In the genomic region with DNA sequence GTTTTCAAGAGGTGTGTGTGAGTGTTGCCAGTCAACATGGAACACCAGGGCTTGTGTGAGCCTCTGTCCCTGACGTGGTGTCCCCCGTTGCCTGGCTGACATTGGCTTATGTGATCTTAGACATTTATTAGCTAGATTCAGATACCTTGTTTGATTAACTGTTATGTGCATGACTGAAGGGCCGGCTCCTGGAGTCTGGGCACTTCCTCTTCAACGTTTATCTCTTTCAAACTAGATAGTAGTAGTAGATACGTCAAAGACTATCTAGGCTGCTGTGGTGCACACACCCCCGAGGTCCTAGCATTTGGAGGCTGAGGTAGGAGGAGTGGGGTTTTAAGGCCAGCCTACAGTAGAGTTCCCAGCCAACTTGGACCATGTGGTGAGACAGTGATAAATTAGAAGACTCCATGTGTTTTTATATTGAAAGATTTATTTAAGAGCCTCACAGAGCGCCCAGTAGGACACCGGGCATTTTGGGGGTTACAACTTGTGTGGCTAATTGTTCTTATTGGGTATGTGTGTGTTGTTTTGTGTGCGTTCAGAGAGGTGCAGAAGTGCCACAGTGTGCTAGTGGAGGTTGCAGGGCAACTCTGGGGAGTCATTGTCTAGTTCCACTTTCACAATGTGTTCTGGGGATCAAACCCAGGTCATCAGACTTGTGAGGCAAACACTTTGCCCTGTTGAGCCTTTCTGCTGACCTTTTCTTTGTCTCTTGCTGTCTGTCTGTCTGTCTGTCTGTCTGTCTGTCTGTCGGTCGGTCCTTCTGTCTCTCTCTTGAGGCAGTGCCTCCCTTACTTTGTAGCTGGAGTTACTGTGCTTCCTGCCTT, we compare ENCODE assay signal across 8 mouse cellular contexts. TPM values are rescaled to one million over a fixed set of nuclear protein-coding genes. Genes with fewer than 3 reads are reported as not detected.
DNase-seq lines count a peak whose midpoint lies in the region; ATAC-seq and TF ChIP-seq lines count a peak whose summit lies in the region.

No protein-coding gene starts in this region.

- H3K4me3 ChIP-seq in kidney, embryonic 14.5 days (ENCODE audit: low read length) = peak overlapping the region; percentile 93
- peak overlapping the region; percentile 90 for H3K4me3 ChIP-seq in embryonic facial prominence, embryonic 13.5 days
- peak overlapping the region; percentile 95 for H3K4me3 ChIP-seq in intestine, postnatal 0 days (ENCODE audit: low read depth, low read length)
- peak overlapping the region; percentile 59 for H3K4me3 ChIP-seq in myocyte

- no peak for DNase-seq in kidney, adult 18-20 months
- no peak for DNase-seq in gastrocnemius, adult 8-10 months (ENCODE audit: low spot score in 2 of 2)
- DNase-seq in right cerebral cortex, adult 18-20 months = no peak
- no peak for DNase-seq in left cerebral cortex, postnatal 25 days (ENCODE audit: low spot score in 2 of 2)

- peak overlapping the region; percentile 69 for H3K4me2 ChIP-seq in kidney, embryonic 14.5 days (replicated peaks; ENCODE audit: low read depth, low read length)
- peak overlapping the region; percentile 82 for H3K4me2 ChIP-seq in embryonic facial prominence, embryonic 13.5 days
- H3K4me2 ChIP-seq in intestine, postnatal 0 days (replicated peaks; ENCODE audit: low read depth) = peak overlapping the region; percentile 96
- H3K4me2 ChIP-seq in myocyte (ENCODE audit: low read depth) = peak overlapping the region; percentile 88

- H3K79me2 ChIP-seq in myocyte (ENCODE audit: control insufficient read depth, insufficient read depth) = peaks cover 50% of the 10 kb centered on the region

- no peaks in the 10 kb centered on the region for H3K27me3 ChIP-seq in kidney, embryonic 14.5 days (ENCODE audit: control insufficient read depth, insufficient read depth, low read length)
- H3K27me3 ChIP-seq in embryonic facial prominence, embryonic 13.5 days = no peaks in the 10 kb centered on the region
- H3K27me3 ChIP-seq in intestine, postnatal 0 days (replicated peaks; ENCODE audit: control insufficient read depth, insufficient read depth, low read length) = no peaks in the 10 kb centered on the region
- H3K27me3 ChIP-seq in myocyte (ENCODE audit: control insufficient read depth, insufficient read depth, insufficient read length) = no peaks in the 10 kb centered on the region

- ATAC-seq in kidney, embryonic 14.5 days (ENCODE audit: low FRiP score, low TSS enrichment) = no peak
- no peak for ATAC-seq in embryonic facial prominence, embryonic 13.5 days (ENCODE audit: insufficient number of reproducible peaks, insufficient read depth, low FRiP score, low TSS enrichment, low read depth)
- ATAC-seq in intestine, postnatal 0 days = no peak

- TF ChIP-seq POLR2A in myocyte (IDR thresholded peaks at IDR 0.05; ENCODE audit: insufficient read length, low read depth) = no peak

- H3K9me3 ChIP-seq in kidney, embryonic 14.5 days (ENCODE audit: control insufficient read depth, low read length) = no peaks in the 10 kb centered on the region
- H3K9me3 ChIP-seq in embryonic facial prominence, embryonic 13.5 days = no peaks in the 10 kb centered on the region
- H3K9me3 ChIP-seq in intestine, postnatal 0 days (ENCODE audit: control insufficient read depth) = no peaks in the 10 kb centered on the region

- H3K4me1 ChIP-seq in kidney, embryonic 14.5 days (ENCODE audit: control insufficient read depth, insufficient read depth, low read length) = peaks cover 23% of the 10 kb centered on the region
- peaks cover 23% of the 10 kb centered on the region for H3K4me1 ChIP-seq in embryonic facial prominence, embryonic 13.5 days
- peaks cover 7% of the 10 kb centered on the region; the same call in 1 of the 2 replicates for H3K4me1 ChIP-seq in intestine, postnatal 0 days (replicated peaks; ENCODE audit: control insufficient read depth, insufficient read depth, low read length)

- peak overlapping the region; percentile 58 for H3ac ChIP-seq in myocyte (ENCODE audit: control insufficient read depth, insufficient read length)

- peaks cover 11% of the 10 kb centered on the region for H3K36me3 ChIP-seq in kidney, embryonic 14.5 days (ENCODE audit: control insufficient read depth, insufficient read depth, low read length)
- peaks cover 17% of the 10 kb centered on the region for H3K36me3 ChIP-seq in embryonic facial prominence, embryonic 13.5 days
- peaks cover 12% of the 10 kb centered on the region; the same call in 1 of the 2 replicates for H3K36me3 ChIP-seq in intestine, postnatal 0 days (ENCODE audit: control insufficient read depth, insufficient read depth)
- no peaks in the 10 kb centered on the region for H3K36me3 ChIP-seq in myocyte (ENCODE audit: control insufficient read depth, insufficient read depth)

- peak overlapping the region; percentile 90; the same call in 1 of the 2 replicates for H3K9ac ChIP-seq in kidney, embryonic 14.5 days (ENCODE audit: low read depth, low read length)
- peak overlapping the region; percentile 94 for H3K9ac ChIP-seq in embryonic facial prominence, embryonic 13.5 days
- 0 out of 2 replicates have a peak overlapping the region, but pooled peaks have one; percentile 26 for H3K9ac ChIP-seq in intestine, postnatal 0 days (ENCODE audit: low read depth, low read length)

- no peak overlapping the region for H3K27ac ChIP-seq in kidney, embryonic 14.5 days (ENCODE audit: low read depth, low read length)
- no peak overlapping the region for H3K27ac ChIP-seq in embryonic facial prominence, embryonic 13.5 days
- H3K27ac ChIP-seq in intestine, postnatal 0 days (ENCODE audit: low read depth, low read length) = no peak overlapping the region

- TF ChIP-seq CTCF in intestine, postnatal 0 days (IDR thresholded peaks at IDR 0.05; ENCODE audit: low read depth) = no peak

- intact Hi-C loops in left cerebral cortex, postnatal 25 days (cut with DNase I) = no loop called here

- 35% methylated on average over 11 of the region's 11 CpGs for WGBS in kidney, embryonic 14.5 days
- WGBS in embryonic facial prominence, embryonic 13.5 days = 49% methylated on average over 11 of the region's 11 CpGs
- WGBS in intestine, postnatal 0 days = 33% methylated on average over 11 of the region's 11 CpGs

TF ChIP-seq in myocyte, 11 proteins besides CTCF, POLR2A, EP300 and RAD21 (continues in another document):
- TF ChIP-seq MYOG (IDR thresholded peaks at IDR 0.05; ENCODE audit: control insufficient read depth in 1 of 3, insufficient read depth in 1 of 3, insufficient read length in 2 of 3, low read depth in 2 of 3) = no peak
- TF ChIP-seq REST (IDR thresholded peaks at IDR 0.05; ENCODE audit: insufficient read depth, insufficient read length) = no peak
- no peak for TF ChIP-seq MAX (IDR thresholded peaks at IDR 0.05; ENCODE audit: low read depth)
- no peak for TF ChIP-seq TCF3 (IDR thresholded peaks at IDR 0.05; ENCODE audit: insufficient read length, low read depth)
- no peak for TF ChIP-seq CEBPB (IDR thresholded peaks at IDR 0.05; ENCODE audit: insufficient read depth, poor library complexity, severe bottlenecking)
- TF ChIP-seq POLR2AphosphoS2 (IDR thresholded peaks at IDR 0.05; ENCODE audit: insufficient read length, low read depth) = no peak
- no peak for TF ChIP-seq MYOD1 (IDR thresholded peaks at IDR 0.05; ENCODE audit: control insufficient read depth in 1 of 3, insufficient read length in 2 of 3, low read depth in 2 of 3)
- no peak for TF ChIP-seq TCF12 (IDR thresholded peaks at IDR 0.05; ENCODE audit: insufficient read depth, poor library complexity, severe bottlenecking)
- no peak for TF ChIP-seq USF1 (IDR thresholded peaks at IDR 0.05; ENCODE audit: low read depth)
- no peak for TF ChIP-seq SRF (IDR thresholded peaks at IDR 0.05; ENCODE audit: control insufficient read depth, insufficient read length, low read depth)

RNA-seq across cellular contexts. Expression of gene Uhrf1bp1, which starts 1.6 kb away (rescaled TPM):
- 6.2 and 7.4 TPM in 2 replicates for polyA plus RNA-seq in kidney, embryonic 14.5 days (2014; fragmentation: Nextera tagmentation; extraction: Ambion mirVana)
- 6.5 and 7.1 TPM in 2 replicates for polyA plus RNA-seq in embryonic facial prominence, embryonic 13.5 days (2015; fragmentation: Nextera tagmentation; extraction: Ambion mirVana)
- 1.4 and 1.6 TPM in 2 replicates for polyA plus RNA-seq in intestine, postnatal 0 days (2015; fragmentation: Nextera tagmentation; extraction: Ambion mirVana)
- polyA plus RNA-seq in myocyte (2012; fragmentation: generic; extraction: Trizol) = 16.4 TPM
- 10 to 100 TPM; 21.0 to 30.9 (median 28.8) TPM for total RNA-seq in gastrocnemius, adult 8-10 months (2022)
- 10 to 100 TPM; 17.8 to 22.9 TPM for total RNA-seq in left cerebral cortex, postnatal 25 days (2021)

RNA-seq across cellular contexts. Expression of gene Snrpc, which starts 19.9 kb away (rescaled TPM):
- polyA plus RNA-seq in kidney, embryonic 14.5 days (2014; fragmentation: Nextera tagmentation; extraction: Ambion mirVana) = 349 and 425 TPM in 2 replicates
- polyA plus RNA-seq in embryonic facial prominence, embryonic 13.5 days (2015; fragmentation: Nextera tagmentation; extraction: Ambion mirVana) = 326 and 362 TPM in 2 replicates
- 156 and 160 TPM in 2 replicates for polyA plus RNA-seq in intestine, postnatal 0 days (2015; fragmentation: Nextera tagmentation; extraction: Ambion mirVana)
- polyA plus RNA-seq in myocyte (2012; fragmentation: generic; extraction: Trizol) = 251 TPM
- 10 to 100 TPM; 52.1 to 64.3 (median 59.5) TPM for total RNA-seq in gastrocnemius, adult 8-10 months (2022)
- 10 to 100 TPM; 50.7 to 54.5 TPM for total RNA-seq in left cerebral cortex, postnatal 25 days (2021)

RNA-seq across cellular contexts. Expression of gene D17Wsu92e, which starts 37.4 kb away (rescaled TPM):
- 15.3 and 21.6 TPM in 2 replicates for polyA plus RNA-seq in kidney, embryonic 14.5 days (2014; fragmentation: Nextera tagmentation; extraction: Ambion mirVana)
- 18.3 and 20.2 TPM in 2 replicates for polyA plus RNA-seq in embryonic facial prominence, embryonic 13.5 days (2015; fragmentation: Nextera tagmentation; extraction: Ambion mirVana)
- 27.4 and 29.5 TPM in 2 replicates for polyA plus RNA-seq in intestine, postnatal 0 days (2015; fragmentation: Nextera tagmentation; extraction: Ambion mirVana)
- 79.4 TPM for polyA plus RNA-seq in myocyte (2012; fragmentation: generic; extraction: Trizol)
- total RNA-seq in gastrocnemius, adult 8-10 months (2022) = 100 to 1,000 TPM; 224 to 253 (median 227) TPM
- 100 to 1,000 TPM; 196 to 198 TPM for total RNA-seq in left cerebral cortex, postnatal 25 days (2021)

RNA-seq across cellular contexts. Expression of gene Anks1, which starts 51.2 kb away (rescaled TPM):
- 8.0 and 14.2 TPM in 2 replicates for polyA plus RNA-seq in kidney, embryonic 14.5 days (2014; fragmentation: Nextera tagmentation; extraction: Ambion mirVana)
- 13.3 and 13.4 TPM in 2 replicates for polyA plus RNA-seq in embryonic facial prominence, embryonic 13.5 days (2015; fragmentation: Nextera tagmentation; extraction: Ambion mirVana)
- polyA plus RNA-seq in intestine, postnatal 0 days (2015; fragmentation: Nextera tagmentation; extraction: Ambion mirVana) = 9.8 and 10.0 TPM in 2 replicates
- 10.0 TPM for polyA plus RNA-seq in myocyte (2012; fragmentation: generic; extraction: Trizol)
- 1 to 10 TPM; 6.3 to 9.2 (median 7.9) TPM for total RNA-seq in gastrocnemius, adult 8-10 months (2022)
- 10 to 100 TPM; 32.3 to 35.8 TPM for total RNA-seq in left cerebral cortex, postnatal 25 days (2021)

RNA-seq across cellular contexts. Expression of gene Taf11, which starts 51.8 kb away (rescaled TPM):
- 76.6 and 77.5 TPM in 2 replicates for polyA plus RNA-seq in kidney, embryonic 14.5 days (2014; fragmentation: Nextera tagmentation; extraction: Ambion mirVana)
- polyA plus RNA-seq in embryonic facial prominence, embryonic 13.5 days (2015; fragmentation: Nextera tagmentation; extraction: Ambion mirVana) = 89.6 and 90.4 TPM in 2 replicates
- 26.1 and 28.6 TPM in 2 replicates for polyA plus RNA-seq in intestine, postnatal 0 days (2015; fragmentation: Nextera tagmentation; extraction: Ambion mirVana)
- 28.9 TPM for polyA plus RNA-seq in myocyte (2012; fragmentation: generic; extraction: Trizol)
- 10 to 100 TPM; 15.9 to 18.8 (median 17.0) TPM for total RNA-seq in gastrocnemius, adult 8-10 months (2022)
- 10 to 100 TPM; 46.9 to 48.3 TPM for total RNA-seq in left cerebral cortex, postnatal 25 days (2021)

Comparison
In these comparisons a context has a peak if more than half of its experiments do, and no peak if none do; other contexts are left out.
1. H3K9ac ChIP-seq: peak in every context shown above with its lines; median percentile 94 in embryonic facial prominence, embryonic 13.5 days; 90 in kidney, embryonic 14.5 days; 26 in intestine, postnatal 0 days.